Mouse (Mus musculus) embryonic facial prominence, embryonic 14.5 days (tissue): ENCODE measurements at regions not wholly inside any gene's neighbourhood (a gene's known extent, or its start where the extent isn't known, plus 50 kb on each side); places are given as distances from the start of the nearest gene placed in this dataset.

Experiments
- ATAC-seq: fragments of 200-750 bp; cut with Nextera tagmentation; 2 replicates; pipeline ENCODE4 v1.8.0; 2017; ENCODE audit warnings: low read depth, moderate number of reproducible peaks, moderate TSS enrichment
- DNase-seq: peaks from one replicate; pipeline ENCODE4 v3.0.0-alpha.2; 2015; ENCODE audit warnings: low spot score
- H3K27ac ChIP-seq: fragments of 300-500 bp; sonication (generic); replicated peaks from 2 replicates; pipeline ENCODE4 v1.5.1; 2014; ENCODE audit warnings: low read depth, mild to moderate bottlenecking, low read length, moderate library complexity
- H3K27me3 ChIP-seq: fragments of 300-500 bp; sonication (generic); replicated peaks from 2 replicates; pipeline ENCODE4 v1.6.1; 2014; ENCODE audit warnings: low read length; ENCODE audit not compliant: control insufficient read depth, insufficient read depth
- H3K36me3 ChIP-seq: fragments of 300-500 bp; sonication (generic); 2 replicates; pipeline ENCODE4 v1.6.1; 2014; ENCODE audit warnings: low read length, mixed read lengths; ENCODE audit not compliant: control insufficient read depth, insufficient read depth
- H3K4me1 ChIP-seq: fragments of 300-500 bp; sonication (generic); 2 replicates; pipeline ENCODE4 v1.6.1; 2014; ENCODE audit warnings: antibody characterized with exemption, low read length; ENCODE audit not compliant: control insufficient read depth, insufficient read depth
- H3K4me2 ChIP-seq: fragments of 300-500 bp; sonication (generic); 2 replicates; pipeline ENCODE4 v1.6.1; 2014; ENCODE audit warnings: low read depth, mild to moderate bottlenecking, low read length, moderate library complexity, mixed read lengths
- H3K4me3 ChIP-seq: fragments of 300-500 bp; sonication (generic); 2 replicates; pipeline ENCODE4 v1.5.1; 2014; ENCODE audit warnings: low read depth, mild to moderate bottlenecking, low read length
- H3K9ac ChIP-seq: fragments of 300-500 bp; sonication (generic); 2 replicates; pipeline ENCODE4 v1.6.1; 2014; ENCODE audit warnings: low read depth, mild to moderate bottlenecking, low read length, moderate library complexity, mixed read lengths
- H3K9me3 ChIP-seq: fragments of 300-500 bp; sonication (generic); 2 replicates; pipeline ENCODE4 v1.6.1; 2016; ENCODE audit warnings: low read length; ENCODE audit not compliant: control insufficient read depth
- WGBS: fragments of 180-500 bp; shearing (Covaris S2); extraction: QIAGEN DNeasy Blood & Tissue Kit; methylation state at CpG from one replicate; pipeline ENCODE4 v1.1.7; 2014; 5-methylcytosine and 5-hydroxymethylcytosine counted together

DNA sequence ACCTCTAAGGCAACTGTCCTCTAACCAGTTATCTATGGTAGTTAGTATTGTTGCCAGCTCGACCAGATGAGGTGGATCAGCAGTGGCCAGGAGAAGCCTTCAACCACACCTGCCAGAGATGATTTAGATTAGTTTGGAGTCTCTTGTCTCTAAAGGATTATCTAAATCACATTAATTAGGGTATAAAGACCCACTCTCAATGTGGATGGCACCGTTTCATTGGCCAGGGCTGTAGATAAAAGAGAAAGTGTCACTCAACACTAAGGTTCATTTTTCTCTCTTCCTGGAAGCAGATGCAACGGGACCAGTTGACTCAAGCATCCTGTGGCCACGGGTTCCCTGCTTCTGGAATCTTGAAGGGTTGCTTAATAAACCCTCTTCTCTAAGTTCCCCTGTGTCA lies 135.4 kb upstream of the Lyplal1 start:
- Histone ChIP-seq H3K4me2 (no peak overlapping the region), H3K27ac (no peak overlapping the region), H3K36me3 (no peaks in the 10 kb centered on the region), H3K4me1 (peaks cover 15% of the 10 kb centered on the region), H3K27me3 (no peaks in the 10 kb centered on the region), H3K9ac (no peak overlapping the region), H3K9me3 (no peaks in the 10 kb centered on the region), H3K4me3 (no peak overlapping the region)
- WGBS: 65% methylated on average over 4 of the region's 4 CpGs
- DNase-seq: no peak
- ATAC-seq: no peak

DNA sequence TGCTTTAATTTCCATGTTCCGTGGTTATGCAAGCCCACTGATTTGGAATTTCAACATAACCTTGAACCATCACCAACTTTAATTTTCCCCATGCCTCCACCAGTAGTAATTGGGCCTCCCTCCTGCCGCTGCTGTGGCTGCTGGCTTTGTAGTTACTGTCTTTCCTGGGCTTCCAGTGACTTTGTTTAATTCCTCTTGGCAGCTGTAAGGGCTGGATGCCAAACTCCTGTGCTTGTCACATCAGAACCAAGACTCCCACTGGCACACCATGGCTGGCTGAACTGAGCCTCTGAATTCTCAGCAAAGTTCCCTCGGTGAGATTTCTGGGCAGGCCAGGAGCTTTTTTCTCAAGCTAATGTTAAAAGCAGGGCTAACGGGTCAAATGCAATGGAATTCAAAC lies 133.2 kb upstream of the Lyplal1 start:
- H3K9ac ChIP-seq: no peak overlapping the region
- WGBS: 30% methylated on average over 4 of the region's 4 CpGs
- H3K27me3 ChIP-seq: no peaks in the 10 kb centered on the region
- no peaks in the 10 kb centered on the region for H3K9me3 ChIP-seq
- ATAC-seq: peak; percentile 70; the same call in 1 of the 2 replicates
- DNase-seq: peak; percentile 91
- no peak overlapping the region for H3K27ac ChIP-seq
- no peak overlapping the region for H3K4me2 ChIP-seq
- no peaks in the 10 kb centered on the region for H3K36me3 ChIP-seq
- H3K4me1 ChIP-seq: peaks cover 3% of the 10 kb centered on the region; the same call in 1 of the 2 replicates
- H3K4me3 ChIP-seq: no peak overlapping the region

DNA sequence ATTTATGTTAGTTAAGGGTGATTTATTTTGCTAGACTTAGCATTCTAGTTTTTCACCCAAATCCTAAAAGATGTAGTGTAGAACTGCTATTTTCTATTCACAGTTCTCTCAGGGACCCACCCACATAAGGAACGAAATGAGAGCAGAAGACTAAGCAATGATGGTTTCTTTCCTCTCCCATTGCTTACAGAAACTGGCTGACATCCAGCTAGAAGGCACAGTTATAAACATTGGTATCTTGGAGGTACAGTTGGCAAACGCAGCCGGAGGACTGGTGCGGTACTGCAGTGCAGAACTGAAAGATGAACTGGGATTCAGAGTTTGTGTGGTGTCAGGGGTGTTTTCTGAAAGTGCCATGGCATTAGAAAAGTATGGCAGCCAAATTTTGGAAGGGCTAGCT lies 132.1 kb upstream of the Lyplal1 start:
- ATAC-seq: no peak

DNA sequence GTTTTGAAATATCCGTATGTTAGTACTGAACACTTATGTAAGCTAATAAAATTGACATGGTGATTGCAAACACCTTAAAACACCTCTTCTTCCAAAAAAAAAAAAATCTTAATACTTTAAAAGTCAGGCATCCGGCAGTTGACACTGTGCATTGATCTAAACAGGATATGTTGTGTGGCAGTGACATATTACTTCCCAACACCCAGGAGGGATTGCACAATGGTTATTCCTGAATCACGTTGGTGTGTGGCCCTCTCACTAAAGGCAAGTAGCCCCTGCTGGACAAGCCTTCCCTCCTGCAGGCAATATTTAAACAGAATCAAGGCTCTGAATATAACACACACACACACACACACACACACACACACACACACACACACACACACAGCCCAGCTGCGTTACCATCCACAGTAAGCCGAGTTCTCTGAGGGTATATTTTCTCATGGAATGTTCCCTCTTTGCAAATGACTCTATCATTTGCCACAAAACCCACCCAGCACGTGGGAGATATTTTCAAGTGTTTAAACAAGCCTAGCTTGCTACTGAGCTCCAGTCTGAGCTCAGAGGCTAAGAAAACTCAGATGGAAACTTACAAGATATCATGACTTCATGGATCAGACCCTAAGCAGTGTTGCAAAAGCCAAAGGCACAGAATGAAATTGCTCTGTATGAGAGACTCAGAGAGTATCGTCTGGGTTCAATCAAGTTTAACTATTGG lies 128.8 kb upstream of the Lyplal1 start:
- Histone ChIP-seq H3K9ac (no peak overlapping the region), H3K4me1 (no peaks in the 10 kb centered on the region), H3K4me2 (no peak overlapping the region), H3K9me3 (no peaks in the 10 kb centered on the region), H3K27me3 (no peaks in the 10 kb centered on the region), H3K27ac (no peak overlapping the region), H3K36me3 (no peaks in the 10 kb centered on the region), H3K4me3 (no peak overlapping the region)
- no peak for ATAC-seq
- DNase-seq: no peak
- WGBS: 48% methylated on average over 7 of the region's 7 CpGs

More for the DNA sequence above, 132.1 kb upstream of the Lyplal1 start:
- Histone ChIP-seq H3K27me3 (no peaks in the 10 kb centered on the region), H3K4me2 (no peak overlapping the region), H3K27ac (no peak overlapping the region; the same call in 1 of the 2 replicates), H3K36me3 (no peaks in the 10 kb centered on the region), H3K4me1 (no peaks in the 10 kb centered on the region), H3K4me3 (no peak overlapping the region), H3K9ac (no peak overlapping the region), H3K9me3 (no peaks in the 10 kb centered on the region)
- 75% methylated on average over 4 of the region's 4 CpGs for WGBS
- peak; percentile 39 for DNase-seq

DNA sequence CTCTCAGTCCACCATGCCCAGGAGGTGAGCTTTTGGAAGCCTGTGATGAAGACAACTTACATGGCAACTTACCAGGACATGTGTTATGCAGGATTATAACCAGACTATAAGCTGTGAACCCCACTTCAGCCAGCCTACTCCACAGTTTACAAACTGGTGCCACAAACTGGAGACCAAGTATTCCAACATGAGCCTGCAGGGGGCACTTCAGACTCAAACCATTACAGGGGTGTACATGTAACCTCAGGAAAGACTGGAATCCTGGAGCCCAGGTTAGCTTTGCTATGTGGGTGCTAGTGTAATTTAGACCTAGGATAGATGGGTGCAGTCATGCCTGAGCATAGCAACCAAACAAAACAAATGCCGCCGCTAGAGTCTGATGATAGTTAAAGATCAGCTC lies 124.0 kb upstream of the Lyplal1 start:
- H3K27me3 ChIP-seq: no peaks in the 10 kb centered on the region
- 95% methylated on average over 2 of the region's 2 CpGs for WGBS
- no peak overlapping the region for H3K4me2 ChIP-seq
- H3K36me3 ChIP-seq: no peaks in the 10 kb centered on the region
- no peak overlapping the region for H3K9ac ChIP-seq
- no peak overlapping the region for H3K27ac ChIP-seq
- ATAC-seq: no peak
- H3K4me3 ChIP-seq: no peak overlapping the region
- peaks cover 11% of the 10 kb centered on the region; the same call in 1 of the 2 replicates for H3K4me1 ChIP-seq
- no peaks in the 10 kb centered on the region for H3K9me3 ChIP-seq
- no peak for DNase-seq

DNA sequence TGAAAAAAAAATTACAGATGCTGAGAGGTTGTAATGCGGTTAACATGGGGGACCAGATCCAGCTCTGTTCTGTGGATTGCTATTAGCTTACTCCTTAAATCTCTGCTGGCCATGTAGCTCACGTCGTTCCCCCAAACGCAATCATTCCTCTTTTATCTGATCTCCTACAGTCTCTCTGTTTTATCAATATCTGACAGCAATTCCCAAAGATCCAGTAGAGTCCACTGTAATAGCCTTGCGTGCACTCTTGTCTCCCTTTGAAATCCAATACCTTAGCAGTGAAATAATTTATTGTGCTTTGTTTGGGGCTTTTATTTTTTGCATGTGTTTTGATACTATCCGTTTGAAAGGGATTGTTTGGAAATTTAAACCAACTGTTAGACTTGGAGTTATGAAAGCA lies 120.4 kb upstream of the Lyplal1 start:
- H3K9me3 ChIP-seq: no peaks in the 10 kb centered on the region
- DNase-seq: peak; percentile 57
- ATAC-seq: peak; percentile 57; the same call in 1 of the 2 replicates
- peaks cover 11% of the 10 kb centered on the region; the same call in 1 of the 2 replicates for H3K4me1 ChIP-seq
- H3K4me2 ChIP-seq: no peak overlapping the region
- H3K27ac ChIP-seq: peak overlapping the region; percentile 40; the same call in 1 of the 2 replicates
- no peak overlapping the region for H3K9ac ChIP-seq
- H3K4me3 ChIP-seq: no peak overlapping the region
- no peaks in the 10 kb centered on the region for H3K36me3 ChIP-seq
- 24% methylated on average over 6 of the region's 6 CpGs for WGBS
- no peaks in the 10 kb centered on the region for H3K27me3 ChIP-seq

DNA sequence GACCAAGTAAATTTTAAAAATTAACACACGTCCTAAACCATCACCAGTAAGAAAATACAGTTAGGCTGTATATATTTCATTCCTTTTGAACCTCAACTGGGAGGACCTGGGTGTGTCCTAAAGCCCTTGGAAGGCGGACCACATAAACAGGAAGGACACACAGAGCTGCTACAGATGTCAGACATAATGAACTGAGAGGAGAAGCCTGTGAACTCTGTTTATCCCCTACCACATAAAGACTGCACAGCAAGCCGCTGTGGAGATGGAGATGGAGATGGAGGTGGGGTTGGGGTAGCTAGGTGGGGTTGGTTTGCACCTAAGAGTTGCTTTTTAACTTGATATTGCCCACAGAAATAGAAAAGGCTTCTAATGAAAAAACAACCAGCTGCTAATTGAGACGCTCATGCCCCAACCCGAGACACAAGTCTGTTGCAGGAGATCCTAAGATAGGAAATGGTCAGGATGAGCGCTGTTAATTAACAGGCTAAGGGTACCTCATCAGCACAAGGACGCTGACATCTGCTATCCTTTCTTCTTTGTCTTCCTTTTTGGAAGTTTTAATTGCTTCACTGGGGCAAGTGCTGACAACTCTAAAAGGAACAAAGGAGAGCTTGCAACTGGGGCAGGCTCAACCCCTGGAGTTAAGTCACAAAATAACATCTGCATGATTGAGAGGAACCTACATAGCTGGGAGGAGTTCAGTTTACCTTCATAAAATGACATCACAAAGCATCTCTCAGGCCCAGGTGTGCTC lies 119.3 kb upstream of the Lyplal1 start:
- DNase-seq: no peak
- no peak overlapping the region for H3K4me3 ChIP-seq
- H3K36me3 ChIP-seq: no peaks in the 10 kb centered on the region
- no peak overlapping the region for H3K27ac ChIP-seq
- 63% methylated on average over 7 of the region's 7 CpGs for WGBS
- H3K4me2 ChIP-seq: no peak overlapping the region
- no peak for ATAC-seq
- no peak overlapping the region for H3K9ac ChIP-seq
- H3K4me1 ChIP-seq: peaks cover 11% of the 10 kb centered on the region; the same call in 1 of the 2 replicates
- no peaks in the 10 kb centered on the region for H3K27me3 ChIP-seq
- H3K9me3 ChIP-seq: no peaks in the 10 kb centered on the region

GRCm38 (mm10) chr1:186234536-186234935 lies 117.4 kb upstream of the Lyplal1 start:
- H3K9me3 ChIP-seq: no peaks in the 10 kb centered on the region
- no peak overlapping the region for H3K9ac ChIP-seq
- 71% methylated on average over 6 of the region's 6 CpGs for WGBS
- H3K4me1 ChIP-seq: peaks cover 11% of the 10 kb centered on the region; the same call in 1 of the 2 replicates
- H3K27ac ChIP-seq: no peak overlapping the region
- no peaks in the 10 kb centered on the region for H3K36me3 ChIP-seq
- no peak overlapping the region for H3K4me3 ChIP-seq
- no peak for DNase-seq
- no peak overlapping the region for H3K4me2 ChIP-seq
- no peaks in the 10 kb centered on the region for H3K27me3 ChIP-seq
- ATAC-seq: no peak
